Mouse (Mus musculus): Measurements from ENCODE around the gene Psat1. TPM values are rescaled to one million over a fixed set of nuclear protein-coding genes. Genes with fewer than 3 reads are reported as not detected.

Gene Psat1
- polyA plus RNA-seq, 1 experiment, result 396 TPM

DNA sequence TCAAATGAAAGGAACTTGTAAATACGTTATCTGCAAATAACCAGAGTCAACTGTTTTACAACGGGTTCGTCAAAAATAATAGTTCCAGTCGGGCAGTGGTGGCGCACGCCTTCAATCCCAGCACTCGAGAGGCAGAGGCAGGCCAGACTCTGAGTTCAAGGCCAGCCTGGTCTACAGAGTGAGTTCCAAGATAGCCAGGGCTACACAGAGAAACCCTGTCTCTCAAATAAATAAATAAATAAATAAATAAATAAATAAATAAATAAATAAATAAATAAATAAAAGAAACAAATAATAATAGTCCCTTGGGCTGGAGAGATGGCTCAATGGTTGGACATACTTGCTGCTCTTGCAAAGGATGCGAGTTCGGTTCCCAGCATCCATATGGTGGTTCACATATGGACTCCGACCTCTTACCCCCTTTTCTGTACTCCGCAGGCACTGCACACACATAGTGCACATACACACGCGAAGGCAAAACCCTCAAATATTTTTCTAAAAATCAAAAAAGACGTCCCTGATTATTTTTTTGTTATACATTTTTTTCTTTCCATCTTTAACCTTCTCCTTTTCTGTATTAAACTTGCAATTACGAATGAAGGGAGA, 36.7 kb upstream of the Psat1 start:
- H3K79me2 ChIP-seq (ENCODE audit: control insufficient read depth, insufficient read depth), result peaks cover 8% of the 10 kb centered on the region
- H3K27me3 ChIP-seq (ENCODE audit: control insufficient read depth, insufficient read depth, insufficient read length), result no peaks in the 10 kb centered on the region
- TF ChIP-seq SRF (IDR thresholded peaks at IDR 0.05; ENCODE audit: control insufficient read depth, insufficient read length, low read depth), result no peak
- TF ChIP-seq CEBPB (IDR thresholded peaks at IDR 0.05; ENCODE audit: insufficient read depth, poor library complexity, severe bottlenecking), result no peak
- TF ChIP-seq POLR2AphosphoS2 (IDR thresholded peaks at IDR 0.05; ENCODE audit: insufficient read length, low read depth), result no peak
- no peak for TF ChIP-seq E2F4 (IDR thresholded peaks at IDR 0.05; ENCODE audit: insufficient read depth)
- no peak for TF ChIP-seq USF1 (IDR thresholded peaks at IDR 0.05; ENCODE audit: low read depth)
- TF ChIP-seq MYOG (IDR thresholded peaks at IDR 0.05; ENCODE audit: control insufficient read depth in 1 of 3, insufficient read depth in 1 of 3, insufficient read length in 2 of 3, low read depth in 2 of 3), result no peak
- TF ChIP-seq REST (IDR thresholded peaks at IDR 0.05; ENCODE audit: insufficient read depth, insufficient read length), result no peak
- no peak for TF ChIP-seq TCF3 (IDR thresholded peaks at IDR 0.05; ENCODE audit: insufficient read length, low read depth)
- no peak for TF ChIP-seq MAX (IDR thresholded peaks at IDR 0.05; ENCODE audit: low read depth)
- no peak for TF ChIP-seq MYOD1 (IDR thresholded peaks at IDR 0.05; ENCODE audit: control insufficient read depth in 1 of 3, insufficient read length in 2 of 3, low read depth in 2 of 3)
- no peak for TF ChIP-seq TCF12 (IDR thresholded peaks at IDR 0.05; ENCODE audit: insufficient read depth, poor library complexity, severe bottlenecking)
- TF ChIP-seq POLR2A (IDR thresholded peaks at IDR 0.05; ENCODE audit: insufficient read length, low read depth), result no peak
- no peaks in the 10 kb centered on the region for H3K36me3 ChIP-seq (ENCODE audit: control insufficient read depth, insufficient read depth)
- peak overlapping the region; percentile 46 for H3K4me3 ChIP-seq
- H3K4me2 ChIP-seq (ENCODE audit: low read depth), result peak overlapping the region; percentile 89
- peak overlapping the region; percentile 31 for H3ac ChIP-seq (ENCODE audit: control insufficient read depth, insufficient read length)

DNA sequence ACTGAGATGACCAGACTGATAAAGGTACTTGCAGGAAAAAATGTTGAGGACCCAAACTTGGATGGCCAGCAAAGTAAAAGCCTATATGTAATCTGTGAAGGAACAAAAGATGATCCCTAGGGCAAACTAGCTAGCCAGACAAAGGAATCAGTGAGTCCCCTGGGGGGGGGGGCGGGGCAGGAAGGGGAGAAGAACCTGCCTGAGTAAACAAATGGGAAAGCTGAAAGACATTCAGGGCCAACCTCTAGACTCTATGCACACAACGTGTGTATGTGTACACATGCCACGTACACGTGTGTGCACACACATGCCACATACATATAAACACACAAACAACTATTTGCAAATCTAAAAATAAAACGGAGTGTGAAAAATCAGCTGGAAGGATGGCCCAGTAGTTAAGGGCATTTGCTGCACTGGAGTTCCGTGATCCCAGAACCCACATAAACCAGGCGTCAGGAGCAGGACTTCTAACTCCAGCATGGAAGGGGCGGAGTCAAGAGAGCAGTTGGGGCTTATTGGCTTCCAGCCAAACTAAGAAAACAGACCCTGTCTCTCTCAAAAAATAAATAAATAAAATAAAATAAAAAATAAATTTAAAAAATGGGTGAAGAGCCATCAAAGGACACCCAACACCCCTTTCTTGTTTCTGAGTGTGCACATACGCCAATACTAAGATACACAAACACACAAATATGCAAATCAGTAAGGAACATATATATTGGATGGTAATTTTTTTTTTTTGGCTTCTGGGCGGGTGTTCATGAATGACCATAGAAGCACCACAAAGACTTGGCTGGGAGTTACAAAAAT, 36.0 kb upstream of the Psat1 start:
- no peaks in the 10 kb centered on the region for H3K36me3 ChIP-seq (ENCODE audit: control insufficient read depth, insufficient read depth)
- no peak overlapping the region for H3K4me3 ChIP-seq
- no peak overlapping the region for H3ac ChIP-seq (ENCODE audit: control insufficient read depth, insufficient read length)
- peaks cover 8% of the 10 kb centered on the region for H3K79me2 ChIP-seq (ENCODE audit: control insufficient read depth, insufficient read depth)
- H3K4me2 ChIP-seq (ENCODE audit: low read depth), result peak overlapping the region; percentile 34
- TF ChIP-seq POLR2AphosphoS2 (IDR thresholded peaks at IDR 0.05; ENCODE audit: insufficient read length, low read depth), result no peak
- no peak for TF ChIP-seq TCF12 (IDR thresholded peaks at IDR 0.05; ENCODE audit: insufficient read depth, poor library complexity, severe bottlenecking)
- no peak for TF ChIP-seq POLR2A (IDR thresholded peaks at IDR 0.05; ENCODE audit: insufficient read length, low read depth)
- no peak for TF ChIP-seq MYOG (IDR thresholded peaks at IDR 0.05; ENCODE audit: control insufficient read depth in 1 of 3, insufficient read depth in 1 of 3, insufficient read length in 2 of 3, low read depth in 2 of 3)
- TF ChIP-seq CEBPB (IDR thresholded peaks at IDR 0.05; ENCODE audit: insufficient read depth, poor library complexity, severe bottlenecking), result no peak
- no peak for TF ChIP-seq E2F4 (IDR thresholded peaks at IDR 0.05; ENCODE audit: insufficient read depth)
- TF ChIP-seq SRF (IDR thresholded peaks at IDR 0.05; ENCODE audit: control insufficient read depth, insufficient read length, low read depth), result no peak
- no peak for TF ChIP-seq REST (IDR thresholded peaks at IDR 0.05; ENCODE audit: insufficient read depth, insufficient read length)
- TF ChIP-seq MYOD1 (IDR thresholded peaks at IDR 0.05; ENCODE audit: control insufficient read depth in 1 of 3, insufficient read length in 2 of 3, low read depth in 2 of 3), result no peak
- no peak for TF ChIP-seq MAX (IDR thresholded peaks at IDR 0.05; ENCODE audit: low read depth)
- no peak for TF ChIP-seq TCF3 (IDR thresholded peaks at IDR 0.05; ENCODE audit: insufficient read length, low read depth)
- no peak for TF ChIP-seq USF1 (IDR thresholded peaks at IDR 0.05; ENCODE audit: low read depth)
- H3K27me3 ChIP-seq (ENCODE audit: control insufficient read depth, insufficient read depth, insufficient read length), result no peaks in the 10 kb centered on the region

DNA sequence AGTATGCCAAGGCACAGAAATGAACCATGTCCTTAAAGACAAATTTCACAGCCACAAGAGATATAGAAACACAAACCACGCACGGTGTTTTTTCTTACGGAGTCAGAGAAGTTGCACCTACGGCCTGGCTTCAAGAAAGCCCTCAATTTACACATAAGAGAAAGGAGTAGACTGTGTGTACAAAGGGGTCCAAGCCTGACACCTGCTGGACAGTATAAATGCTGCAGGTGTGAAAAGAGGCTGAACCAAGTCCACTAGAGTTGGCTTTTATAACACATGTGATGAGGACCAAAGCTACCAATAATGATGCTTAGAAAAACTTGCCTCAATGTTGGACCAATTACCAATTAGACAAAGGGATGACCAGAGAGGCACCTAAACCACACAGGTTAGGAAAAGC, 34.7 kb upstream of the Psat1 start:
- no peaks in the 10 kb centered on the region for H3K27me3 ChIP-seq (ENCODE audit: control insufficient read depth, insufficient read depth, insufficient read length)
- no peaks in the 10 kb centered on the region for H3K36me3 ChIP-seq (ENCODE audit: control insufficient read depth, insufficient read depth)

DNA sequence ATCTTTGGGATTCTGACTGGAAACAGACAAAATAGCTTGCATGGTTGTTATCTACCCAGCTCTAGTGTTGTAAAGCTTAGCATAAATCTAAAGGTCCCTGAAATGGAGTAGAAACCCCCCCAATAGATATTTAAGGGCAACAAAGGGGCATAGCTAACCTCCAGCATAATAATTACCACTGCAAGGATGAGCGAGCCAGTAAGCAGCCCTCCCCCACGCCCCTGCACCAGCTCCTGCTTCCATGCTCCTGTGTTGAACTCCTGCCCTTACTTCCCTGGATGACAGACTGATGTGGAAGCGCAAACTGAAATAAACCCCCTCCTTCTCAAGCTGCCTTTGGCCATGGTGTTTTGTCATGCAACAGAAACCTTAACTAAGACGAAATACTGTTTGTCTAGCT, 26.2 kb upstream of the Psat1 start:
- H3K27me3 ChIP-seq (ENCODE audit: control insufficient read depth, insufficient read depth, insufficient read length), result no peaks in the 10 kb centered on the region
- H3K4me2 ChIP-seq (ENCODE audit: low read depth), result no peak overlapping the region
- H3K79me2 ChIP-seq (ENCODE audit: control insufficient read depth, insufficient read depth), result no peaks in the 10 kb centered on the region
- no peak overlapping the region for H3K4me3 ChIP-seq
- TF ChIP-seq TCF3 (IDR thresholded peaks at IDR 0.05; ENCODE audit: insufficient read length, low read depth) (no peak), USF1 (IDR thresholded peaks at IDR 0.05; ENCODE audit: low read depth) (no peak), CEBPB (IDR thresholded peaks at IDR 0.05; ENCODE audit: insufficient read depth, poor library complexity, severe bottlenecking) (no peak), REST (IDR thresholded peaks at IDR 0.05; ENCODE audit: insufficient read depth, insufficient read length) (no peak), MAX (IDR thresholded peaks at IDR 0.05; ENCODE audit: low read depth) (no peak), E2F4 (IDR thresholded peaks at IDR 0.05; ENCODE audit: insufficient read depth) (no peak), MYOD1 (IDR thresholded peaks at IDR 0.05; ENCODE audit: control insufficient read depth in 1 of 3, insufficient read length in 2 of 3, low read depth in 2 of 3) (no peak), TCF12 (IDR thresholded peaks at IDR 0.05; ENCODE audit: insufficient read depth, poor library complexity, severe bottlenecking) (no peak), POLR2A (IDR thresholded peaks at IDR 0.05; ENCODE audit: insufficient read length, low read depth) (no peak), SRF (IDR thresholded peaks at IDR 0.05; ENCODE audit: control insufficient read depth, insufficient read length, low read depth) (no peak), POLR2AphosphoS2 (IDR thresholded peaks at IDR 0.05; ENCODE audit: insufficient read length, low read depth) (no peak), MYOG (IDR thresholded peaks at IDR 0.05; ENCODE audit: control insufficient read depth in 1 of 3, insufficient read depth in 1 of 3, insufficient read length in 2 of 3, low read depth in 2 of 3) (no peak)
- peaks cover 18% of the 10 kb centered on the region for H3K36me3 ChIP-seq (ENCODE audit: control insufficient read depth, insufficient read depth)
- H3ac ChIP-seq (ENCODE audit: control insufficient read depth, insufficient read length), result no peak overlapping the region

More for the DNA sequence above, 34.7 kb upstream of the Psat1 start:
- Histone ChIP-seq H3ac (ENCODE audit: control insufficient read depth, insufficient read length) (no peak overlapping the region), H3K4me2 (ENCODE audit: low read depth) (no peak overlapping the region), H3K79me2 (ENCODE audit: control insufficient read depth, insufficient read depth) (peaks cover 8% of the 10 kb centered on the region), H3K4me3 (no peak overlapping the region)
- no peak for TF ChIP-seq POLR2A (IDR thresholded peaks at IDR 0.05; ENCODE audit: insufficient read length, low read depth)
- no peak for TF ChIP-seq TCF3 (IDR thresholded peaks at IDR 0.05; ENCODE audit: insufficient read length, low read depth)
- TF ChIP-seq REST (IDR thresholded peaks at IDR 0.05; ENCODE audit: insufficient read depth, insufficient read length), result no peak

Measured in myocyte (in vitro differentiated cells).